Mouse (Mus musculus) hindbrain, postnatal 0 days (tissue): ENCODE measurements around the gene Actr1b. TPM values are rescaled to one million over a fixed set of nuclear protein-coding genes. Genes with fewer than 3 reads are reported as not detected.

Experiments
- ATAC-seq: fragments of 200-750 bp; cut with Nextera tagmentation; 2 replicates; pipeline ENCODE4 v1.8.0; 2017; ENCODE audit warnings: mild to moderate bottlenecking, moderate TSS enrichment, moderate library complexity
- DNase-seq: peaks from one replicate; pipeline ENCODE4 v3.0.0-alpha.2; 2015; ENCODE audit warnings: low spot score
- H3K27ac ChIP-seq: fragments of 300-500 bp; sonication (generic); 2 replicates; pipeline ENCODE4 v1.5.1; 2014; ENCODE audit warnings: mild to moderate bottlenecking
- H3K27me3 ChIP-seq: fragments of 300-500 bp; sonication (generic); 2 replicates; pipeline ENCODE4 v1.6.1; 2014; ENCODE audit warnings: low read length, mixed read lengths; ENCODE audit not compliant: insufficient read depth
- H3K36me3 ChIP-seq: fragments of 300-500 bp; sonication (generic); 2 replicates; pipeline ENCODE4 v1.6.1; 2014; ENCODE audit warnings: low read length, mixed read lengths; ENCODE audit not compliant: insufficient read depth
- H3K4me1 ChIP-seq: fragments of 300-500 bp; sonication (generic); 2 replicates; pipeline ENCODE4 v1.6.1; 2014; ENCODE audit warnings: antibody characterized with exemption, low read length, mixed read lengths; ENCODE audit not compliant: insufficient read depth
- H3K4me2 ChIP-seq: fragments of 300-500 bp; sonication (generic); 2 replicates; pipeline ENCODE4 v1.6.1; 2014; ENCODE audit warnings: low read depth, mild to moderate bottlenecking, low read length, moderate library complexity, mixed read lengths
- H3K4me3 ChIP-seq: fragments of 300-500 bp; sonication (generic); 2 replicates; pipeline ENCODE4 v1.5.1; 2014; ENCODE audit warnings: low read length
- H3K9ac ChIP-seq: fragments of 300-500 bp; sonication (generic); replicated peaks from 2 replicates; pipeline ENCODE4 v1.6.1; 2014; ENCODE audit warnings: mild to moderate bottlenecking, low read length, moderate library complexity, mixed read lengths
- H3K9me3 ChIP-seq: fragments of 300-500 bp; sonication (generic); 2 replicates; pipeline ENCODE4 v1.6.1; 2016; ENCODE audit warnings: low read length, mixed read lengths
- CTCF ChIP-seq: IDR thresholded peaks from 2 replicates; pipeline ENCODE4 v1.5.1; 2016; ENCODE audit warnings: antibody characterized with exemption, control low read depth, low read depth
- WGBS: fragments of 180-500 bp; shearing (Covaris S2); extraction: QIAGEN DNeasy Blood & Tissue Kit; methylation state at CpG from one replicate; pipeline ENCODE4 v1.1.7; 2014; 5-methylcytosine and 5-hydroxymethylcytosine counted together
- microRNA-seq, 2 experiments: library from miRNA; unstranded; fragments of <30 nt; microRNA quantifications; one replicate each; pipeline ENCODE4; 2016
- polyA plus RNA-seq: library from polyadenylated mRNA; unstranded; fragments of >200 nt; fragmentation: Nextera tagmentation; extraction: Ambion mirVana; gene quantifications from 2 replicates; pipeline ENCODE4 v1.2.1, GENCODE M21; 2015
- total RNA-seq: library from RNA; depleted of rRNA; stranded (reverse); fragments of >200 nt; gene quantifications from 2 replicates; pipeline ENCODE4 v1.2.3, GENCODE M21; 2014; rRNA removed

The Actr1b gene
- total and polyA plus RNA-seq, 2 experiments from 2014 or later = 119 to 178 TPM

DNA sequence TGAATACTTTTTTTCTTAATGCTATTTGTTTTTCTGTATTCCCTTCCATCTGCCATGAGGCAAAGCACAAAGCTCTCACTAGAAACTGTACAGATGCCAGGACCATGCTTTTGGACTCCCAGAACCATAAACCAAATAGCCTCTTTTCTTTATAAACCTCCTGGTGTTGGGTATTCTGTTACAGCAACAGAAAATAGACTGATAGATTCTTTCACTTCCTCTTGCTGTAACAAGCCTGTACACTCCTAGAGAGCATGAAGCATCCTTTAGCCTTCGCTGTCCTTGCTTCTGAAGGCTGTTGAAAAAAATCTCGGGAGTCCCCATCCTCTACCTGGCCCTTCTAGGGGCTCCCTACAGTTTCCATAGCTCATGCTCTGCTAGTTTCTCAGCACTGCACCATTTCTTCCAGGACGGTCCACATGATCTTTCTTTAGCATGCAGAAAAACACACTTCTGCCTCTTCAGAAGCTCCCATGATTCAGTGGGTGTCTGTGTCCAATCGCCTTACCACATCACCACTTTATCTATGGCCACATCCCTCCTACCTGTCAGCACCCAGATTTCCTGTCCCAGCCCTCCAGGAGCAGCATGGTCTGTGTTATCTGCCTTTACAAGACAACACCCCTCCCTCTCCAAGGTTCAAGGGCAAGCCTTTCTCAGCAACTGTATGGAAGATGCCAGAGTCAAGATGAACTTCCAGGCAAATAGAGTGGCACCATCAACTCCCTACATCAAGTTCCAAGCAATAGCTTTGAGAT is 56.4 kb downstream of the Actr1b start:
- WGBS = 78% methylated on average over 4 of the region's 4 CpGs
- H3K4me2 ChIP-seq = no peak overlapping the region
- no peaks in the 10 kb centered on the region for H3K9me3 ChIP-seq
- H3K9ac ChIP-seq = no peak overlapping the region
- no peak overlapping the region for H3K4me3 ChIP-seq
- ATAC-seq = no peak
- DNase-seq = no peak
- no peak overlapping the region for H3K27ac ChIP-seq
- no peaks in the 10 kb centered on the region for H3K4me1 ChIP-seq
- no peaks in the 10 kb centered on the region for H3K36me3 ChIP-seq
- no peak for TF ChIP-seq CTCF
- H3K27me3 ChIP-seq = no peaks in the 10 kb centered on the region

DNA sequence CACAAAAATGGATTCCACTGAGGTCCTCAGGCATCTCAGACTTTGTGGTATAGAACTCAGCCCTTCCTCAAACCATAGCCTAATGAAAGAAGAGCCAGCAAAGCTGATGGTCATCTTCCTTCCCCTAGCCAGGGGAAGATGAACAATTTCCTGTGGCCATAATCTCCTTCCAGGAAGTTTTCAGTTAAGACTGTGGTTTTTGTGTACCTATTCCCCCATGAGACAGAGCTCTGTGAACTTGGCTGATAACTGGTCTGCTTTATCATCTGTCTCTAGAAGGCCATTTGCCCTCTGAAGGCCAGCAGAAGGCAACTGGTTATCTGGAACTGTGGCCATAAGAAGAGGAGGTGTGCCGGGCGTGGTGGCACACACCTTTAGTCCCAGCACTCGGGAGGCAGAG is 58.0 kb downstream of the Actr1b start:
- no peak for TF ChIP-seq CTCF
- H3K9ac ChIP-seq = no peak overlapping the region
- no peak for ATAC-seq
- no peak overlapping the region for H3K4me3 ChIP-seq
- DNase-seq = no peak
- H3K9me3 ChIP-seq = no peaks in the 10 kb centered on the region
- no peaks in the 10 kb centered on the region for H3K36me3 ChIP-seq
- no peaks in the 10 kb centered on the region for H3K27me3 ChIP-seq
- H3K4me1 ChIP-seq = no peaks in the 10 kb centered on the region
- no peak overlapping the region for H3K4me2 ChIP-seq
- 90% methylated on average over 3 of the region's 3 CpGs for WGBS
- no peak overlapping the region for H3K27ac ChIP-seq

DNA sequence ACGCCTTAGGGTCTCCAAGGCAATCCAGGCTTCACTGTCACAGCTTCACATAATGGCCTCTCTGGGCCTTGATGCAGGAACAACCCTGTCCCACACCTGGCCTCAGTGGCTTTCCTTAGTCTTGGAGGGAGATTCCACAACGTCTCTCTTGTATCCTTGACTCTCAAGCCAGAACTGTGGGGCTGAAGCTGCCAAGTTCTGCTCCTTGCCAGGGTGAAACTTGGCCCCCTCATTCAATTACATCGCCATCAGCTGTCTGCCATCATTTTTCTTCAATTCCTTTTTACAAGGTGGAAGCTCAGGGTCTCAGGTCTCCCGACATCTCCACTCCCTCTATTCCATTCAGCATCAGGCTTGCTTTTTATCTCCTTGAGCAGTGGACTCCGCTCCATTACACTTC is 59.2 kb downstream of the Actr1b start:
- Histone ChIP-seq H3K9ac (no peak overlapping the region), H3K4me3 (no peak overlapping the region), H3K27ac (no peak overlapping the region), H3K4me2 (no peak overlapping the region), H3K4me1 (no peaks in the 10 kb centered on the region), H3K27me3 (no peaks in the 10 kb centered on the region), H3K36me3 (no peaks in the 10 kb centered on the region), H3K9me3 (no peaks in the 10 kb centered on the region)
- WGBS = 77% methylated on average over 5 of the region's 5 CpGs
- TF ChIP-seq CTCF = no peak
- ATAC-seq (no peak), DNase-seq (no peak)

Small RNA genes within 50 kb of the gene (microRNA-seq; reads per million reads assigned to microRNA genes)
- 0 to 0.36 reads per million in 2 experiments for gene Gm24133

Other genes with a start within 250 kb of the Actr1b start
- 18.5 and 19.6 TPM in 2 replicates for gene Cnnm4, start 242.8 kb downstream of the Actr1b start, total RNA-seq
- 9.6 and 10.0 TPM in 2 replicates for gene Cnnm4, start 242.8 kb downstream of the Actr1b start, polyA plus RNA-seq
- 28.4 and 35.9 TPM in 2 replicates for gene Cnnm3, start 202.6 kb downstream of the Actr1b start, total RNA-seq
- 5.2 and 5.4 TPM in 2 replicates for gene Cnnm3, start 202.6 kb downstream of the Actr1b start, polyA plus RNA-seq
- gene Ankrd23, start 177.5 kb downstream of the Actr1b start, total RNA-seq = 8.1 and 11.5 TPM in 2 replicates
- 11.2 and 12.7 TPM in 2 replicates for gene Ankrd23, start 177.5 kb downstream of the Actr1b start, polyA plus RNA-seq
- gene Gm42417, start 175.0 kb downstream of the Actr1b start, total RNA-seq = not detected in 2 replicates
- not detected in 2 replicates for gene Gm42417, start 175.0 kb downstream of the Actr1b start, polyA plus RNA-seq
- gene Ankrd39, start 167.0 kb downstream of the Actr1b start, total RNA-seq = 38.1 and 55.1 TPM in 2 replicates
- gene Ankrd39, start 167.0 kb downstream of the Actr1b start, polyA plus RNA-seq = 30.8 and 32.5 TPM in 2 replicates
- gene Sema4c, start 156.1 kb downstream of the Actr1b start, total RNA-seq = 32.3 and 40.5 TPM in 2 replicates
- gene Sema4c, start 156.1 kb downstream of the Actr1b start, polyA plus RNA-seq = 14.4 and 14.7 TPM in 2 replicates
- gene Fam178b, start 31.2 kb downstream of the Actr1b start, total RNA-seq = not detected in 2 replicates
- 0.21 and 0.41 TPM in 2 replicates for gene Fam178b, start 31.2 kb downstream of the Actr1b start, polyA plus RNA-seq
- 346 and 404 TPM in 2 replicates for gene Cox5b, start 23.0 kb downstream of the Actr1b start, total RNA-seq
- gene Cox5b, start 23.0 kb downstream of the Actr1b start, polyA plus RNA-seq = 977 and 1,021 TPM in 2 replicates
- not detected in 2 replicates for gene 4933424G06Rik, start 4.3 kb downstream of the Actr1b start, total RNA-seq
- 0.77 and 0.89 TPM in 2 replicates for gene 4933424G06Rik, start 4.3 kb downstream of the Actr1b start, polyA plus RNA-seq
- 1.6 and 6.3 TPM in 2 replicates for gene Zap70, start 47.4 kb upstream of the Actr1b start, total RNA-seq
- 2.1 and 2.7 TPM in 2 replicates for gene Zap70, start 47.4 kb upstream of the Actr1b start, polyA plus RNA-seq
- 21.5 and 22.9 TPM in 2 replicates for gene Tmem131, start 229.2 kb upstream of the Actr1b start, total RNA-seq
- gene Tmem131, start 229.2 kb upstream of the Actr1b start, polyA plus RNA-seq = 8.0 and 8.9 TPM in 2 replicates